Mouse (Mus musculus) ES-E14 (cell line): ENCODE measurements around the gene Kcmf1. TPM values are rescaled to one million over a fixed set of nuclear protein-coding genes. Genes with fewer than 3 reads are reported as not detected.
"Not testable (repeated sequence)": the region's sequence is repeated elsewhere in the genome, so short reads cannot be mapped to it uniquely, and the experiment has no call there.

ENCODE experiments used
- DNase-seq: peaks from one replicate; pipeline ENCODE4 v3.0.0-alpha.2; 2013; ENCODE audit warnings: low read depth, low spot score
- H3K27ac ChIP-seq: 2 replicates; pipeline ENCODE4 v1.5.1; 2012; ENCODE audit warnings: low read depth, mild to moderate bottlenecking, low read length, moderate library complexity, mixed read lengths; ENCODE audit not compliant: poor library complexity, insufficient read depth, severe bottlenecking
- H3K36me3 ChIP-seq: 2 replicates; pipeline ENCODE4 v1.6.1; 2012; ENCODE audit warnings: mild to moderate bottlenecking, low read length, moderate library complexity, mixed read lengths; ENCODE audit not compliant: control insufficient read depth, poor library complexity, insufficient read depth, severe bottlenecking
- H3K4me1 ChIP-seq, 2 experiments: fragments of 150-350 bp in 1 of 2; sonication (generic) in 1 of 2; 2 replicates each; pipeline ENCODE4 v1.6.1; 2012; ENCODE audit warnings: low read length in 2 of 2, mild to moderate bottlenecking in 1 of 2, mixed read lengths in 1 of 2; ENCODE audit not compliant: control insufficient read depth in 2 of 2, insufficient read depth in 2 of 2, poor library complexity in 1 of 2
- H3K4me3 ChIP-seq, 2 experiments: fragments of 150-350 bp in 1 of 2; sonication (generic) in 1 of 2; 2 replicates each; pipeline ENCODE4 v1.5.1; 2012; ENCODE audit warnings: low read length in 2 of 2, low read depth in 1 of 2, mild to moderate bottlenecking in 1 of 2, mixed read lengths in 1 of 2; ENCODE audit not compliant: insufficient read depth in 1 of 2, poor library complexity in 1 of 2, severe bottlenecking in 1 of 2
- H3K9ac ChIP-seq: 2 replicates; pipeline ENCODE4 v1.6.1; 2012; ENCODE audit warnings: low read depth, mild to moderate bottlenecking, low read length, mixed read lengths; ENCODE audit not compliant: poor library complexity, insufficient read depth, severe bottlenecking
- H3K9me3 ChIP-seq: fragments of 150-350 bp; sonication (generic); 2 replicates; pipeline ENCODE4 v1.6.1; 2012; ENCODE audit warnings: low read depth, mild to moderate bottlenecking, low read length; ENCODE audit not compliant: control insufficient read depth, insufficient read depth
- CHD2 ChIP-seq: IDR thresholded peaks from 2 replicates; pipeline ENCODE4 v1.6.1; 2014; ENCODE audit warnings: mild to moderate bottlenecking, low read depth, low read length, inconsistent platforms
- HCFC1 ChIP-seq: IDR thresholded peaks from 2 replicates; pipeline ENCODE4 v1.6.1; 2012; ENCODE audit warnings: low read length, inconsistent platforms, borderline replicate concordance; ENCODE audit not compliant: insufficient read depth
- MAFK ChIP-seq: IDR thresholded peaks from 2 replicates; pipeline ENCODE4 v1.6.1; 2014; ENCODE audit warnings: mild to moderate bottlenecking, low read depth, low read length, inconsistent platforms; ENCODE audit not compliant: insufficient read depth
- ZC3H11A ChIP-seq: IDR thresholded peaks from 2 replicates; pipeline ENCODE4 v1.6.1; 2012; ENCODE audit warnings: low read depth, mild to moderate bottlenecking, inconsistent platforms, low read length, borderline replicate concordance
- ZNF384 ChIP-seq: IDR thresholded peaks from 2 replicates; pipeline ENCODE4 v1.6.1; 2012; ENCODE audit warnings: low read depth, low read length, inconsistent platforms
- in situ Hi-C, 2 experiments: fragments of 600-800 bp; cut with MboI; formaldehyde crosslinking; loops; one replicate each; pipeline ENCODE4 v1.15.1; 2025; ENCODE audit warnings: low sequenced_read_pairs in 2 of 2, inconsistent platforms in 1 of 2; ENCODE audit not compliant: unreplicated experiment in 2 of 2
- total RNA-seq: library from RNA; depleted of rRNA; stranded (reverse); fragments of 300-350 nt; gene quantifications from 2 replicates; pipeline ENCODE4 v1.2.3, GENCODE M21; 2012

Kcmf1 gene
- total RNA-seq, 1 experiment, result 122 TPM

- H3K36me3 ChIP-seq, result no peaks in the 10 kb centered on the region
- in situ Hi-C loops, result loop anchor here (10.0 to 25.0 kb wide), 2 partner anchors 286 to 419 kb away; partner anchors contain the start of genes Ggcx (in 2 of the 2) and Capg (in 1 of the 2)
- TF ChIP-seq HCFC1, result no peak
- TF ChIP-seq MAFK, result no peak
- peak; percentile 85 for TF ChIP-seq ZC3H11A
- TF ChIP-seq CHD2, result no peak
- no peak for TF ChIP-seq ZNF384
- no peak overlapping the region for H3K4me3 ChIP-seq
- DNase-seq, result peak; percentile 92
- no peak overlapping the region for H3K27ac ChIP-seq
- H3K9ac ChIP-seq, result no peak overlapping the region
- H3K4me1 ChIP-seq, result peaks cover 2 to 4% of the 10 kb centered on the region in 2 experiments; a peak in 1 of 4 replicates
- no peaks in the 10 kb centered on the region for H3K9me3 ChIP-seq
Measured at GRCm38 (mm10) chr6:72831276-72831675, 68.5 kb downstream of the Kcmf1 start.

DNA sequence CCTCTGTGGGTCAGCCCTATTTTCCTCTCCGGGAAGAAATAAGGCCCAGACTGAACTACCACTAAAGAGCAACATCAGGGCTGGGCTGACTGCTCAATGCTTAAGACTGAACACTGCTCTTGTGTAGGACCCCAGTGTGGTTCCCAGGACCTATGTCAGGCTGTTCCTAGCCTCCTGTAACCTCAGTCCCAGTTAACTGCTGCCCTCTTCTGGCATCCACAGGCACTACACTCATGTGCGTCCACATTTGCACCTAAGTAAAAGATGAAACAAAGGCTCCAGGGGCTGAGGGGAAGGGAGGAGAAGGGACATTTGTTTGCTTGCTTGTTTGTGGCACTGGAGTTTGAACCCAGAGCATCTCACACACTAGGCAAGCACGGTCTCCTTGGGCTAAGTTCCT, 70.9 kb downstream of the Kcmf1 start:
- TF ChIP-seq MAFK, result no peak
- peak; percentile 90 for TF ChIP-seq ZC3H11A
- in situ Hi-C loops, result loop anchor here (25.0 kb wide), 1 partner anchor 417 kb away; the partner anchor contains the start of gene Ggcx (in 2 of the 2)
- H3K27ac ChIP-seq, result no peak overlapping the region
- DNase-seq, result peak; percentile 94
- peaks cover 4% of the 10 kb centered on the region in 2 experiments; a peak in 1 of 4 replicates for H3K4me1 ChIP-seq
- H3K36me3 ChIP-seq, result no peaks in the 10 kb centered on the region
- no peak overlapping the region for H3K4me3 ChIP-seq
- no peaks in the 10 kb centered on the region for H3K9me3 ChIP-seq
- no peak overlapping the region for H3K9ac ChIP-seq

DNA sequence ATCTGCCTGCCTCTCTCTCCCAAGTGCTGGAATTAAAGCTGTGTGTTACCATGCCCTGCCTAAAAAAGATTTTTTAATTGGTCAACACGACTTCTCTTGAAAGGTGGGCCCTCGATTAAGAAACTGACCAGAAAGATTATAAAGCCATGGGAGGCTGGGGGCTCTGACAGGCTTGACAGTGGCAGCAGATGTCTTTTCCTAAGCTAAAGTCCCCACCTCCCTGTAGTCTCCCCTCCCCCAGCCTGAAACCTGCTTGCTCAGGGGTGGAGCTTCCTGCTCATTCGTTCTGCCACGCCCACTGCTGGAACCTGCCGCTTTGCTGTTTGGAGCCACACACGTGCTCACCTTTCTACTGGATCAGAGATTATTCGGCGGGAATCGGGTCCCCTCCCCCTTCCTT, 71.7 kb downstream of the Kcmf1 start:
- H3K4me3 ChIP-seq, H3K9ac ChIP-seq, H3K4me1 ChIP-seq, DNase-seq, H3K27ac ChIP-seq, H3K9me3 ChIP-seq, H3K36me3 ChIP-seq: not testable (repeated sequence)
- in situ Hi-C loops, result loop anchor here (25.0 kb wide), 1 partner anchor 416 kb away; the partner anchor contains the start of gene Ggcx (in 2 of the 2)

DNA sequence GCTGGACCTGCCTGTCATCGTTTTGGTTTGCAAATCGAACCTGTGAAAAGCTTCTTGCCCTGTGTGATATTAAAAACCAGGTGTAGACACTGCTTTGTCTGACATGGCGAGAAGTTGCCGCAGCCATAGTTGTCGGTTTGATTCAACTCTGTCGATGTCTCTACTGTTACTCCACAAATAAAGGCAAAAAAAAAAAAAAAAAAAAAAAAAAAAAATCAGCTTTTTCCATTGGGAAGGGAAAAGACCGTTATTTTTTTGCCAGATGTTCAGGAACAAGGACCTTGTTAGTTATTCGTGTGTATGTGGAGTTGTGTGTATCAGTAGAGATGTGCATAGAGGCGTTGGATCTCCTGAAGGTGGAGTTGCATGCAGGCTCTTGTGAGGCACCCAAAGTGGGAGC, 74.0 kb downstream of the Kcmf1 start:
- H3K36me3 ChIP-seq, result no peaks in the 10 kb centered on the region
- in situ Hi-C loops, result loop anchor here (25.0 kb wide), 1 partner anchor 413 kb away; the partner anchor contains the start of gene Ggcx (in 2 of the 2)
- peaks cover 3 to 4% of the 10 kb centered on the region in 2 experiments; a peak in 1 of 4 replicates for H3K4me1 ChIP-seq
- DNase-seq, result no peak
- H3K9me3 ChIP-seq, result no peaks in the 10 kb centered on the region
- peak overlapping the region; percentile 54 for H3K9ac ChIP-seq
- TF ChIP-seq MAFK (no peak), CHD2 (no peak), ZC3H11A (no peak), ZNF384 (peak; percentile 94)
- H3K4me3 ChIP-seq, result peak overlapping the region in 1 of 2 experiments; percentile 43; a peak in 1 of 4 replicates
- no peak overlapping the region for H3K27ac ChIP-seq

DNA sequence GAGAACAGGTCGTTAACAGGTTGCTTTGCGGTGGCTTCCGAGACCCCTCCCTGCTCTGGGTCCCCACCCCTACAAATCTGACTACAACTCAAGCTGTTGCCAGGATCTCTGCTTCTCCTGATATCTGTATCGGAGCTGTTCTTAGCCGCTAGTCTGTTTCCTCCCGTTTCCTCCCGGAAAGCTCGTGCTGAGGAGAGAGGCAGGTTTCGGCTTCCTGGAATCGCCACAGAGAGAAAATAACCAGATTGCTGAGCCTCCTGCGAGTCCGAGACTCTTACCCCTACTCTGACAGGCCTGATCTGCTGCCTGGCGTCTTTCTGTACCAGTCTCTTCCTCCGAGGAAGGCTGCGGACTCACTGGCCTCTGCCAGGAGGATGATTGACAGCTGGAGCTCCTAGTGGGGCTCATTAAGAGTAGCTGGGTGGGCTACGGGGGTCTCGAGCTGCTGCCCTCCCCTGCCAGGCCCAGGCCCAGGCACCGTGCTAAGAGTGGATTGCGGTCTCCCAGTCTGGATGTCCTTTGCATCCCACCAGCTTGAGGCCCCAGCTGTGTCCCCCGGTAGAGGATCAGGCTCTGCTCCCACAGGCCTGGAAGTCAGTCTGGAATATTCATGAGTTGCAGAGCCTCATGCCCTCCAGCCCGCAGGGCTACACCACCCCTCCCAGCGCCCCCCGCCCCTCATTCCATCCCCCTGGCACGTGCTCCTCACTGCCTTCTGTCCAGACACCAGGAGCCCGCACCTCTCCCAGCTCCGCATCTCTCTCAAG, 74.6 kb downstream of the Kcmf1 start:
- in situ Hi-C loops, result loop anchor here (25.0 kb wide), 1 partner anchor 413 kb away; the partner anchor contains the start of gene Ggcx (in 2 of the 2)
- TF ChIP-seq ZNF384, result no peak
- TF ChIP-seq CHD2, result no peak
- TF ChIP-seq ZC3H11A, result no peak
- TF ChIP-seq MAFK, result no peak
- no peak for TF ChIP-seq HCFC1
- H3K4me1 ChIP-seq, result peaks cover 3 to 4% of the 10 kb centered on the region in 2 experiments; a peak in 1 of 4 replicates
- H3K27ac ChIP-seq, result no peak overlapping the region; the same call in 1 of the 2 replicates
- H3K4me3 ChIP-seq, result peak overlapping the region; percentile 43 to 59
- H3K36me3 ChIP-seq, result no peaks in the 10 kb centered on the region
- H3K9me3 ChIP-seq, result no peaks in the 10 kb centered on the region
- H3K9ac ChIP-seq, result peak overlapping the region; percentile 57
- DNase-seq, result no peak
